Mouse (Mus musculus) erythroblast, adult 5-6 weeks (primary cell): Measurements from ENCODE around the gene Hnrnpk. TPM values are rescaled to one million over a fixed set of nuclear protein-coding genes. Genes with fewer than 3 reads are reported as not detected.

Experiments
- total RNA-seq, 2 experiments: library from RNA; stranded (forward) in 1 of 2; stranded (reverse) in 1 of 2; fragments of 150-400 nt in 1 of 2; fragments of 200-764, 138-1000 nt in 1 of 2; gene quantifications; 2 replicates each; pipeline versions ENCODE4 v1.2.3 to v1.2.4; 2015 to 2017; ENCODE audit warnings: low replicate concordance in 2 of 2

The Hnrnpk gene
- total RNA-seq, 2 experiments from 2014 or later: 264 to 598 TPM

Other genes with a start within 250 kb of the Hnrnpk start
- gene Idnk, start 245.7 kb downstream of the Hnrnpk start, total RNA-seq (2015; ENCODE audit: low replicate concordance): 9.2 and 15.0 TPM in 2 replicates
- gene Idnk, start 245.7 kb downstream of the Hnrnpk start, total RNA-seq (2017; ENCODE audit: low replicate concordance): 4.7 and 14.4 TPM in 2 replicates
- 15.5 and 15.8 TPM in 2 replicates for gene Ubqln1, start 187.7 kb downstream of the Hnrnpk start, total RNA-seq (2015; ENCODE audit: low replicate concordance)
- gene Ubqln1, start 187.7 kb downstream of the Hnrnpk start, total RNA-seq (2017; ENCODE audit: low replicate concordance): 19.3 and 20.6 TPM in 2 replicates
- gene Gkap1, start 127.6 kb downstream of the Hnrnpk start, total RNA-seq (2015; ENCODE audit: low replicate concordance): 1.3 and 6.1 TPM in 2 replicates
- 4.5 and 5.6 TPM in 2 replicates for gene Gkap1, start 127.6 kb downstream of the Hnrnpk start, total RNA-seq (2017; ENCODE audit: low replicate concordance)
- not detected in 2 replicates for gene Kif27, start 44.2 kb downstream of the Hnrnpk start, total RNA-seq (2015; ENCODE audit: low replicate concordance)
- gene Kif27, start 44.2 kb downstream of the Hnrnpk start, total RNA-seq (2017; ENCODE audit: low replicate concordance): not detected in 2 replicates
- gene 2210016F16Rik, start 18.1 kb downstream of the Hnrnpk start, total RNA-seq (2015; ENCODE audit: low replicate concordance): 4.8 and 6.7 TPM in 2 replicates
- 2.2 and 3.1 TPM in 2 replicates for gene 2210016F16Rik, start 18.1 kb downstream of the Hnrnpk start, total RNA-seq (2017; ENCODE audit: low replicate concordance)
- 12.7 and 15.8 TPM in 2 replicates for gene Rmi1, start 1.1 kb downstream of the Hnrnpk start, total RNA-seq (2015; ENCODE audit: low replicate concordance)
- gene Rmi1, start 1.1 kb downstream of the Hnrnpk start, total RNA-seq (2017; ENCODE audit: low replicate concordance): 10.2 and 10.5 TPM in 2 replicates
- gene Slc28a3, start 207.5 kb upstream of the Hnrnpk start, total RNA-seq (2015; ENCODE audit: low replicate concordance): not detected in 2 replicates
- 0.17 TPM in 1 of 2 replicates, not detected in the other for gene Slc28a3, start 207.5 kb upstream of the Hnrnpk start, total RNA-seq (2017; ENCODE audit: low replicate concordance)